Mouse (Mus musculus) intestine, postnatal 0 days (tissue): ENCODE measurements around the gene Galns. TPM values are rescaled to one million over a fixed set of nuclear protein-coding genes. Genes with fewer than 3 reads are reported as not detected.

Source experiments
- ATAC-seq: fragments of 200-750 bp; cut with Nextera tagmentation; 2 replicates; pipeline ENCODE4 v1.8.0; 2017; ENCODE audit warnings: mild to moderate bottlenecking, moderate TSS enrichment, moderate library complexity
- H3K27ac ChIP-seq: fragments of 300-500 bp; sonication (generic); 2 replicates; pipeline ENCODE4 v1.5.1; 2014; ENCODE audit warnings: mild to moderate bottlenecking, low read depth, low read length, moderate library complexity
- H3K27me3 ChIP-seq: fragments of 300-500 bp; sonication (generic); replicated peaks from 2 replicates; pipeline ENCODE4 v1.6.1; 2014; ENCODE audit warnings: low read length, mixed read lengths; ENCODE audit not compliant: control insufficient read depth, insufficient read depth
- H3K36me3 ChIP-seq: fragments of 300-500 bp; sonication (generic); 2 replicates; pipeline ENCODE4 v1.6.1; 2014; ENCODE audit warnings: mild to moderate bottlenecking, moderate library complexity; ENCODE audit not compliant: control insufficient read depth, insufficient read depth
- H3K4me1 ChIP-seq: fragments of 300-500 bp; sonication (generic); replicated peaks from 2 replicates; pipeline ENCODE4 v1.6.1; 2014; ENCODE audit warnings: antibody characterized with exemption, low read length, mixed read lengths; ENCODE audit not compliant: control insufficient read depth, insufficient read depth
- H3K4me2 ChIP-seq: fragments of 300-500 bp; sonication (generic); replicated peaks from 2 replicates; pipeline ENCODE4 v1.6.1; 2014; ENCODE audit warnings: low read depth, mild to moderate bottlenecking, moderate library complexity
- H3K4me3 ChIP-seq: fragments of 300-500 bp; sonication (generic); 2 replicates; pipeline ENCODE4 v1.5.1; 2014; ENCODE audit warnings: low read depth, low read length
- H3K9ac ChIP-seq: fragments of 300-500 bp; sonication (generic); 2 replicates; pipeline ENCODE4 v1.6.1; 2014; ENCODE audit warnings: mild to moderate bottlenecking, low read depth, low read length
- H3K9me3 ChIP-seq: fragments of 300-500 bp; sonication (generic); 2 replicates; pipeline ENCODE4 v1.6.1; 2016; ENCODE audit warnings: mixed run types; ENCODE audit not compliant: control insufficient read depth
- CTCF ChIP-seq: sonication (generic); IDR thresholded peaks from 2 replicates; pipeline ENCODE4 v1.5.1; 2016; ENCODE audit warnings: low read depth, mild to moderate bottlenecking, control low read depth, antibody characterized with exemption, moderate library complexity
- WGBS: fragments of 180-500 bp; shearing (Covaris S2); extraction: QIAGEN DNeasy Blood & Tissue Kit; methylation state at CpG from one replicate; pipeline ENCODE4 v1.1.7; 2014; 5-methylcytosine and 5-hydroxymethylcytosine counted together
- polyA plus RNA-seq: library from polyadenylated mRNA; unstranded; fragments of >200 nt; fragmentation: Nextera tagmentation; extraction: Ambion mirVana; gene quantifications from 2 replicates; pipeline ENCODE4 v1.2.1, GENCODE M21; 2015

The Galns gene
- polyA plus RNA-seq, 1 experiment from 2014 or later = 58.1 TPM

- no peaks in the 10 kb centered on the region for H3K36me3 ChIP-seq
- no peak overlapping the region for H3K9ac ChIP-seq
- H3K4me2 ChIP-seq = peak overlapping the region; percentile 33; the same call in 1 of the 2 replicates
- no peak for TF ChIP-seq CTCF
- 0 out of 2 replicates have a peak overlapping the region, but pooled peaks have one; percentile 41 for H3K27ac ChIP-seq
- H3K9me3 ChIP-seq = no peaks in the 10 kb centered on the region
- H3K27me3 ChIP-seq = no peaks in the 10 kb centered on the region
- H3K4me3 ChIP-seq = no peak overlapping the region
- H3K4me1 ChIP-seq = peaks cover 7% of the 10 kb centered on the region; the same call in 1 of the 2 replicates
- 24% methylated on average over 5 of the region's 5 CpGs for WGBS
- no peak for ATAC-seq
Observed at GRCm38 (mm10) chr8:122547815-122548214, 63.4 kb downstream of the Galns start.

- peaks cover 7% of the 10 kb centered on the region; the same call in 1 of the 2 replicates for H3K4me1 ChIP-seq
- ATAC-seq = no peak
Observed at GRCm38 (mm10) chr8:122546811-122547453, 64.3 kb downstream of the Galns start.

DNA sequence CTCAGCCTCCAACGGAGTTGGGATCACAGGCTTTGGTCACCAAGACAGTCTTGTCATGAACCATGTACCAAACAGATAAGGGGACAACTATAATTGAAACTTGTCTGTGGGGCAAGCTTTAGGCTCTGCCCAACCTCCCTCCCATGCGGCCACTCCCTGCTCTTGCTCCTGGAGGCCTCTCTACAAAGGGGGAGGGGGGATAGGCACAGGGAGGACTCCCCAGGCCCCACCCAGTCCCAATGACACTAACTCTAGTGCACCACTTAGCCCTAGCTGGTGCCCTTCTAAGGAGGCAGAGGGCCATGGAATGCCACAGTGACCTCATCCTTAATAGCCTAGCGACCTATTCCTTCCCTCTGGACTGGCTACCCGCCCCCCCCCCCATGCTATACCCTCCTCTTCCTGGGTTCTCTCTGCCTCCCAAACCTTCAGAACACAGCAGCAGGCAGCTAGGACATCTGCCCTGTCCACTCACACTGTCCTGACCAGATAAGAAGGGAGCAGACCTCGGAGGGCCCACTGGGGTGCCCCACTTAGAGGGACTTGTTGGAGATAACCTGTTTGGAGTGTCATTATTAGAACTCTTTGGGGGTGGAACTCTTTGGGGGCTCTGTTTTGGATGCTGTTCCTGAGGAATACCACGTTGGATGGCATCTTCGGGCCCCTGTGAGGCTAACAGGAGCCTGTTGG lies 65.1 kb downstream of the Galns start:
- H3K9ac ChIP-seq = no peak overlapping the region

More at GRCm38 (mm10) chr8:122546811-122547453, 64.3 kb downstream of the Galns start:
- Histone ChIP-seq H3K27me3 (no peaks in the 10 kb centered on the region), H3K4me2 (peak overlapping the region; percentile 33), H3K9ac (no peak overlapping the region), H3K36me3 (no peaks in the 10 kb centered on the region), H3K4me3 (no peak overlapping the region), H3K9me3 (no peaks in the 10 kb centered on the region), H3K27ac (peak overlapping the region; percentile 28; the same call in 1 of the 2 replicates)
- WGBS = 59% methylated on average over 24 of the region's 24 CpGs
- no peak for TF ChIP-seq CTCF

GRCm38 (mm10) chr8:122544138-122544537 lies 67.1 kb downstream of the Galns start:
- Histone ChIP-seq H3K4me2 (no peak overlapping the region), H3K9ac (no peak overlapping the region), H3K4me3 (no peak overlapping the region), H3K9me3 (no peaks in the 10 kb centered on the region), H3K36me3 (no peaks in the 10 kb centered on the region; the same call in 1 of the 2 replicates), H3K27me3 (no peaks in the 10 kb centered on the region), H3K27ac (no peak overlapping the region), H3K4me1 (peaks cover 3% of the 10 kb centered on the region; the same call in 1 of the 2 replicates)
- no peak for ATAC-seq
- 90% methylated on average over 8 of the region's 8 CpGs for WGBS
- no peak for TF ChIP-seq CTCF

More for the DNA sequence above, 65.1 kb downstream of the Galns start:
- 68% methylated on average over 7 of the region's 7 CpGs for WGBS
- Histone ChIP-seq H3K36me3 (no peaks in the 10 kb centered on the region), H3K4me2 (no peak overlapping the region), H3K27ac (no peak overlapping the region; the same call in 1 of the 2 replicates), H3K4me1 (peaks cover 7% of the 10 kb centered on the region; the same call in 1 of the 2 replicates), H3K9me3 (no peaks in the 10 kb centered on the region), H3K4me3 (no peak overlapping the region), H3K27me3 (no peaks in the 10 kb centered on the region)
- TF ChIP-seq CTCF = no peak
- ATAC-seq = no peak

- H3K4me2 ChIP-seq = no peak overlapping the region
- no peak overlapping the region for H3K27ac ChIP-seq
- H3K9ac ChIP-seq = no peak overlapping the region
- H3K4me3 ChIP-seq = no peak overlapping the region
- WGBS = 95% methylated on average over 9 of the region's 9 CpGs
- H3K36me3 ChIP-seq = no peaks in the 10 kb centered on the region; the same call in 1 of the 2 replicates
- no peaks in the 10 kb centered on the region for H3K27me3 ChIP-seq
- no peaks in the 10 kb centered on the region for H3K4me1 ChIP-seq
- H3K9me3 ChIP-seq = no peaks in the 10 kb centered on the region
- no peak for TF ChIP-seq CTCF
- ATAC-seq = no peak
Observed at GRCm38 (mm10) chr8:122538310-122539076, 72.8 kb downstream of the Galns start.

GRCm38 (mm10) chr8:122537812-122538211 lies 73.5 kb downstream of the Galns start:
- H3K27ac ChIP-seq = peak overlapping the region; percentile 47
- no peaks in the 10 kb centered on the region for H3K9me3 ChIP-seq
- ATAC-seq = no peak
- H3K4me1 ChIP-seq = no peaks in the 10 kb centered on the region
- H3K4me2 ChIP-seq = no peak overlapping the region
- 62% methylated on average over 2 of the region's 2 CpGs for WGBS
- H3K9ac ChIP-seq = no peak overlapping the region
- H3K4me3 ChIP-seq = no peak overlapping the region
- H3K27me3 ChIP-seq = no peaks in the 10 kb centered on the region
- no peaks in the 10 kb centered on the region; the same call in 1 of the 2 replicates for H3K36me3 ChIP-seq
- TF ChIP-seq CTCF = no peak
